Mouse (Mus musculus): ENCODE data around the gene 1600002K03Rik. TPM values are rescaled to one million over a fixed set of nuclear protein-coding genes. Genes with fewer than 3 reads are reported as not detected.

Gene 1600002K03Rik
- 7.0 and 7.7 TPM in 2 replicates for polyA plus RNA-seq (2014; fragmentation: Nextera tagmentation; extraction: Ambion mirVana)

- Histone ChIP-seq H3K9me3 (ENCODE audit: control insufficient read depth, low read length) (no peaks in the 10 kb centered on the region), H3K4me2 (replicated peaks) (peak within 1 kb of the TSS; percentile 55), H3K27ac (peak within 1 kb of the TSS; percentile 87), H3K27me3 (ENCODE audit: control insufficient read depth, insufficient read depth, low read length) (no peaks in the 10 kb centered on the region), H3K4me3 (replicated peaks; ENCODE audit: low read length) (peak within 1 kb of the TSS; percentile 46), H3K9ac (peak within 1 kb of the TSS; percentile 54), H3K36me3 (replicated peaks; ENCODE audit: control insufficient read depth, insufficient read depth) (peaks cover 30% of the 10 kb centered on the region), H3K4me1 (replicated peaks; ENCODE audit: control insufficient read depth, insufficient read depth, low read length) (peaks cover 29% of the 10 kb centered on the region)
- peak; percentile 90 for DNase-seq (ENCODE audit: low spot score)
- ATAC-seq (ENCODE audit: low FRiP score), result peak; percentile 79
- WGBS, result 5% methylated on average over 34 of the region's 35 CpGs
Measured at GRCm38 (mm10) chr10:80172527-80173292, at the start of gene 1600002K03Rik. Gene 1600002K03Rik, plus strand, starts transcription at chr10:80172944.

GRCm38 (mm10) chr10:80123932-80124562 lies 48.7 kb upstream of the 1600002K03Rik start:
- no peaks in the 10 kb centered on the region for H3K9me3 ChIP-seq (ENCODE audit: control insufficient read depth, low read length)
- H3K9ac ChIP-seq, result no peak overlapping the region
- 95% methylated on average over 9 of the region's 9 CpGs for WGBS
- DNase-seq (ENCODE audit: low spot score) (no peak), ATAC-seq (ENCODE audit: low FRiP score) (no peak)
- no peak overlapping the region for H3K27ac ChIP-seq
- H3K27me3 ChIP-seq (ENCODE audit: control insufficient read depth, insufficient read depth, low read length), result no peaks in the 10 kb centered on the region
- H3K4me3 ChIP-seq (replicated peaks; ENCODE audit: low read length), result no peak overlapping the region
- no peak overlapping the region for H3K4me2 ChIP-seq (replicated peaks)
- H3K36me3 ChIP-seq (replicated peaks; ENCODE audit: control insufficient read depth, insufficient read depth), result peaks cover 62% of the 10 kb centered on the region
- peaks cover 4% of the 10 kb centered on the region for H3K4me1 ChIP-seq (replicated peaks; ENCODE audit: control insufficient read depth, insufficient read depth, low read length)

- H3K36me3 ChIP-seq (replicated peaks; ENCODE audit: control insufficient read depth, insufficient read depth), result peaks cover 88% of the 10 kb centered on the region
- H3K27ac ChIP-seq, result no peak overlapping the region
- ATAC-seq (ENCODE audit: low FRiP score) (no peak), DNase-seq (ENCODE audit: low spot score) (no peak)
- WGBS, result 98% methylated on average over 8 of the region's 8 CpGs
- H3K4me3 ChIP-seq (replicated peaks; ENCODE audit: low read length), result no peak overlapping the region
- H3K9ac ChIP-seq, result no peak overlapping the region
- H3K4me2 ChIP-seq (replicated peaks), result no peak overlapping the region
- H3K4me1 ChIP-seq (replicated peaks; ENCODE audit: control insufficient read depth, insufficient read depth, low read length), result peaks cover 11% of the 10 kb centered on the region; the same call in 1 of the 2 replicates
- H3K27me3 ChIP-seq (ENCODE audit: control insufficient read depth, insufficient read depth, low read length), result no peaks in the 10 kb centered on the region
- H3K9me3 ChIP-seq (ENCODE audit: control insufficient read depth, low read length), result no peaks in the 10 kb centered on the region
Measured at GRCm38 (mm10) chr10:80127920-80128319, 44.8 kb upstream of the 1600002K03Rik start.

- Histone ChIP-seq H3K4me2 (replicated peaks) (no peak overlapping the region), H3K4me3 (replicated peaks; ENCODE audit: low read length) (no peak overlapping the region), H3K9ac (0 out of 2 replicates have a peak overlapping the region, but pooled peaks have one; percentile 4), H3K36me3 (replicated peaks; ENCODE audit: control insufficient read depth, insufficient read depth) (peaks cover 100% of the 10 kb centered on the region), H3K4me1 (replicated peaks; ENCODE audit: control insufficient read depth, insufficient read depth, low read length) (peaks cover 11% of the 10 kb centered on the region; the same call in 1 of the 2 replicates), H3K27me3 (ENCODE audit: control insufficient read depth, insufficient read depth, low read length) (no peaks in the 10 kb centered on the region), H3K27ac (no peak overlapping the region), H3K9me3 (ENCODE audit: control insufficient read depth, low read length) (no peaks in the 10 kb centered on the region)
- no peak for DNase-seq (ENCODE audit: low spot score)
- ATAC-seq (ENCODE audit: low FRiP score), result no peak
- 94% methylated on average over 9 of the region's 9 CpGs for WGBS
Measured at GRCm38 (mm10) chr10:80129846-80130245, 42.9 kb upstream of the 1600002K03Rik start.

- Histone ChIP-seq H3K4me3 (replicated peaks; ENCODE audit: low read length) (no peak overlapping the region), H3K4me1 (replicated peaks; ENCODE audit: control insufficient read depth, insufficient read depth, low read length) (peaks cover 11% of the 10 kb centered on the region; the same call in 1 of the 2 replicates), H3K4me2 (replicated peaks) (no peak overlapping the region), H3K9ac (no peak overlapping the region), H3K27me3 (ENCODE audit: control insufficient read depth, insufficient read depth, low read length) (no peaks in the 10 kb centered on the region), H3K9me3 (ENCODE audit: control insufficient read depth, low read length) (no peaks in the 10 kb centered on the region), H3K27ac (no peak overlapping the region), H3K36me3 (replicated peaks; ENCODE audit: control insufficient read depth, insufficient read depth) (peaks cover 100% of the 10 kb centered on the region)
- 85% methylated on average over 18 of the region's 18 CpGs for WGBS
- DNase-seq (ENCODE audit: low spot score), result no peak
- ATAC-seq (ENCODE audit: low FRiP score), result no peak
Measured at GRCm38 (mm10) chr10:80130403-80131031, 42.2 kb upstream of the 1600002K03Rik start.

- Histone ChIP-seq H3K4me2 (replicated peaks) (peak overlapping the region; percentile 29), H3K27ac (no peak overlapping the region), H3K4me1 (replicated peaks; ENCODE audit: control insufficient read depth, insufficient read depth, low read length) (peaks cover 15% of the 10 kb centered on the region), H3K4me3 (replicated peaks; ENCODE audit: low read length) (peak overlapping the region; percentile 6; the same call in 1 of the 2 replicates), H3K9ac (peak overlapping the region; percentile 20; the same call in 1 of the 2 replicates), H3K36me3 (replicated peaks; ENCODE audit: control insufficient read depth, insufficient read depth) (peaks cover 100% of the 10 kb centered on the region), H3K27me3 (ENCODE audit: control insufficient read depth, insufficient read depth, low read length) (no peaks in the 10 kb centered on the region), H3K9me3 (ENCODE audit: control insufficient read depth, low read length) (no peaks in the 10 kb centered on the region)
- DNase-seq (ENCODE audit: low spot score) (peak; percentile 69), ATAC-seq (ENCODE audit: low FRiP score) (peak; percentile 32; the same call in 1 of the 2 replicates)
- 15% methylated on average over 53 of the region's 55 CpGs for WGBS
Measured at GRCm38 (mm10) chr10:80131316-80131951, 41.3 kb upstream of the 1600002K03Rik start.

GRCm38 (mm10) chr10:80131952-80132350 lies 40.8 kb upstream of the 1600002K03Rik start:
- ATAC-seq (ENCODE audit: low FRiP score) (no peak), DNase-seq (ENCODE audit: low spot score) (no peak)
- H3K4me3 ChIP-seq (replicated peaks; ENCODE audit: low read length), result no peak overlapping the region
- 32% methylated on average over 27 of the region's 27 CpGs for WGBS
- peaks cover 20% of the 10 kb centered on the region for H3K4me1 ChIP-seq (replicated peaks; ENCODE audit: control insufficient read depth, insufficient read depth, low read length)
- H3K36me3 ChIP-seq (replicated peaks; ENCODE audit: control insufficient read depth, insufficient read depth), result peaks cover 100% of the 10 kb centered on the region
- no peak overlapping the region for H3K27ac ChIP-seq
- peak overlapping the region; percentile 29 for H3K4me2 ChIP-seq (replicated peaks)
- H3K9me3 ChIP-seq (ENCODE audit: control insufficient read depth, low read length), result no peaks in the 10 kb centered on the region
- peak overlapping the region; percentile 20; the same call in 1 of the 2 replicates for H3K9ac ChIP-seq
- no peaks in the 10 kb centered on the region for H3K27me3 ChIP-seq (ENCODE audit: control insufficient read depth, insufficient read depth, low read length)

- H3K27me3 ChIP-seq (ENCODE audit: control insufficient read depth, insufficient read depth, low read length), result no peaks in the 10 kb centered on the region
- peaks cover 34% of the 10 kb centered on the region for H3K4me1 ChIP-seq (replicated peaks; ENCODE audit: control insufficient read depth, insufficient read depth, low read length)
- no peak overlapping the region for H3K4me2 ChIP-seq (replicated peaks)
- DNase-seq (ENCODE audit: low spot score), result no peak
- WGBS, result 63% methylated on average over 8 of the region's 8 CpGs
- H3K9ac ChIP-seq, result no peak overlapping the region
- no peak for ATAC-seq (ENCODE audit: low FRiP score)
- H3K4me3 ChIP-seq (replicated peaks; ENCODE audit: low read length), result no peak overlapping the region
- H3K9me3 ChIP-seq (ENCODE audit: control insufficient read depth, low read length), result no peaks in the 10 kb centered on the region
- H3K36me3 ChIP-seq (replicated peaks; ENCODE audit: control insufficient read depth, insufficient read depth), result peaks cover 87% of the 10 kb centered on the region
- no peak overlapping the region for H3K27ac ChIP-seq
Measured at GRCm38 (mm10) chr10:80133226-80133849, 39.4 kb upstream of the 1600002K03Rik start.
